Mouse (Mus musculus) ES-E14 (cell line): Measurements from ENCODE around the gene Ifnar1.
"Not testable (repeated sequence)": the region's sequence is repeated elsewhere in the genome, so short reads cannot be mapped to it uniquely, and the experiment has no call there.

Experiments used
- CHD2 ChIP-seq: IDR thresholded peaks from 2 replicates; pipeline ENCODE4 v1.6.1; 2014; ENCODE audit warnings: mild to moderate bottlenecking, low read depth, low read length, inconsistent platforms
- HCFC1 ChIP-seq: IDR thresholded peaks from 2 replicates; pipeline ENCODE4 v1.6.1; 2012; ENCODE audit warnings: low read length, inconsistent platforms, borderline replicate concordance; ENCODE audit not compliant: insufficient read depth
- MAFK ChIP-seq: IDR thresholded peaks from 2 replicates; pipeline ENCODE4 v1.6.1; 2014; ENCODE audit warnings: mild to moderate bottlenecking, low read depth, low read length, inconsistent platforms; ENCODE audit not compliant: insufficient read depth
- ZC3H11A ChIP-seq: IDR thresholded peaks from 2 replicates; pipeline ENCODE4 v1.6.1; 2012; ENCODE audit warnings: low read depth, mild to moderate bottlenecking, inconsistent platforms, low read length, borderline replicate concordance

GRCm38 (mm10) chr16:91438599-91438998 lies 46.4 kb upstream of the Ifnar1 start:
- not testable (repeated sequence) for TF ChIP-seq CHD2, HCFC1, ZC3H11A, MAFK
